Mouse (Mus musculus): ENCODE results near the gene Rcan2. TPM values are rescaled to one million over a fixed set of nuclear protein-coding genes. Genes with fewer than 3 reads are reported as not detected.

Gene Rcan2
- polyA plus RNA-seq, 1 experiment, result 3.1 TPM

DNA sequence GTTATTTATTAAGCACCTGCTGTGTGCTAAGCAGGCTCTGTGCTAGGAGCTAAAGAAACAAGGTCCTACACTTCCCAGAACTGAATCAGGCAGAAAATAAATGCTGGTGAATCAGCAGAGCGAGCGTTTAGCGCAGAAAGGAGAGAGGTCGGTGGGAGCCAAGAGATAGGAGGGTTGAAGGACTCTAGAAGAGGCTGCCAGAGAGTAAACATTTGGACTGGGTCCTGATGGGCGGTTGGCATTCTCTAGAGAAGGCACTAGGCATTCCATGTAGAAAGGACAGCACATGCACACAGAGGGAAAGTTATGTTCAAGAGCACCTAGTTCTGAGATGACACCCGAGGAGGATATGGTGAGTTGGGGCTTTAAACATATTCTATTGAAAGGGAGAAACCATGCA, 2.6 kb downstream of the Rcan2 start:
- Histone ChIP-seq H3K27ac (ENCODE audit: insufficient read depth, low read length) (no peak overlapping the region), H3K27me3 (ENCODE audit: control insufficient read depth, insufficient read depth, low read length, poor library complexity, severe bottlenecking) (no peaks in the 10 kb centered on the region; the same call in 1 of the 2 replicates), H3K9ac (ENCODE audit: low read depth, poor library complexity, severe bottlenecking) (no peak overlapping the region), H3K4me3 (ENCODE audit: low read depth, low read length) (no peak overlapping the region), H3K4me1 (ENCODE audit: control insufficient read depth, insufficient read depth, low read length) (no peaks in the 10 kb centered on the region), H3K36me3 (ENCODE audit: control insufficient read depth, insufficient read depth, low read length, poor library complexity, severe bottlenecking) (no peaks in the 10 kb centered on the region), H3K9me3 (replicated peaks; ENCODE audit: control insufficient read depth, insufficient read depth, low read length, poor library complexity, severe bottlenecking) (no peaks in the 10 kb centered on the region)
- no peak for TF ChIP-seq CTCF (IDR thresholded peaks at IDR 0.05; ENCODE audit: low read depth, low read length)
- no peak for TF ChIP-seq EP300 (IDR thresholded peaks at IDR 0.05; ENCODE audit: insufficient read depth, low read depth, low read length)
- TF ChIP-seq POLR2A (IDR thresholded peaks at IDR 0.05; ENCODE audit: insufficient read depth, low read length), result no peak

DNA sequence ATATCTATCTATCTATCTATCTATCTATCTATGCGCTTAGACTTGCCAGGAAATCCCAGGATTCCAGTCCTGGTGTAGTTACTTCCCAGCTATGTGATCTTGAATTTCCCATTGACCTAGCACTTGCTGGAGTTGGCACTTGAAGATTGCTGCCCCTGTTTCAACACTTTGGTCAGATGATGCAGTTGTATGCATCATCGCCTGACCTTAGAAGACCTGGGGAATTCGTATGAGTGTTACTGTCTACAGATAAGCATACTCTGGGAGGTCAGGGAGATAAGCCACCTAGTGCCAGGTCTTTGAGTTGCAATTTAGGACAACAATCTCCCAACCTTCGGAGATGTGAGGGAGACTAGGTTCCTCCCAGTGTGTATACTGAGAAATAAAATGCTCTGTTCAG, 5.7 kb downstream of the Rcan2 start:
- Histone ChIP-seq H3K4me3 (ENCODE audit: low read depth, low read length) (no peak overlapping the region), H3K9me3 (replicated peaks; ENCODE audit: control insufficient read depth, insufficient read depth, low read length, poor library complexity, severe bottlenecking) (no peaks in the 10 kb centered on the region), H3K9ac (ENCODE audit: low read depth, poor library complexity, severe bottlenecking) (no peak overlapping the region), H3K27me3 (ENCODE audit: control insufficient read depth, insufficient read depth, low read length, poor library complexity, severe bottlenecking) (no peaks in the 10 kb centered on the region; the same call in none of the 2 replicates), H3K27ac (ENCODE audit: insufficient read depth, low read length) (no peak overlapping the region), H3K4me1 (ENCODE audit: control insufficient read depth, insufficient read depth, low read length) (no peaks in the 10 kb centered on the region), H3K36me3 (ENCODE audit: control insufficient read depth, insufficient read depth, low read length, poor library complexity, severe bottlenecking) (no peaks in the 10 kb centered on the region)
- TF ChIP-seq EP300 (IDR thresholded peaks at IDR 0.05; ENCODE audit: insufficient read depth, low read depth, low read length), result no peak
- no peak for TF ChIP-seq CTCF (IDR thresholded peaks at IDR 0.05; ENCODE audit: low read depth, low read length)
- no peak for TF ChIP-seq POLR2A (IDR thresholded peaks at IDR 0.05; ENCODE audit: insufficient read depth, low read length)

DNA sequence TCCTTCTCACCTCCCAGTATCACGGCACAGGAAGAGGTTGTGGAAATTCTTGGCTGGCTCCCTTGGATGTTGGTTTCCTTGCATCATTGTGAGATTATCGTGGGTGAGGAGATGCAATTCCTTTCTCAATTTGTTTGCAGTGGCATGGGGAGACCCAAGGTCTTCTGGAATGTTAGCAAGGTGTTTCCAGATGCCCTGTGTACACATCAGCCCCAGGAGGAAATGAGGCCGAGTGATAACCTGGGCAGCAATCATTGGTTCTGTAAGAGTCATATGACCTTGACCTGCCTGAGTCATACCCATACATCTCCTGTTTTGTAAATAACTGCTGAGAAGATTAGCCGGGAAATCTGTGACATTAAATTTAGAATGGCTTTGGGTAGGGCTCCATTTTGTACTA, 10.3 kb downstream of the Rcan2 start:
- Histone ChIP-seq H3K9ac (ENCODE audit: low read depth, poor library complexity, severe bottlenecking) (no peak overlapping the region), H3K27ac (ENCODE audit: insufficient read depth, low read length) (no peak overlapping the region), H3K36me3 (ENCODE audit: control insufficient read depth, insufficient read depth, low read length, poor library complexity, severe bottlenecking) (no peaks in the 10 kb centered on the region), H3K9me3 (replicated peaks; ENCODE audit: control insufficient read depth, insufficient read depth, low read length, poor library complexity, severe bottlenecking) (no peaks in the 10 kb centered on the region), H3K4me1 (ENCODE audit: control insufficient read depth, insufficient read depth, low read length) (no peaks in the 10 kb centered on the region), H3K4me3 (ENCODE audit: low read depth, low read length) (no peak overlapping the region), H3K27me3 (ENCODE audit: control insufficient read depth, insufficient read depth, low read length, poor library complexity, severe bottlenecking) (no peaks in the 10 kb centered on the region; the same call in 1 of the 2 replicates)
- no peak for TF ChIP-seq EP300 (IDR thresholded peaks at IDR 0.05; ENCODE audit: insufficient read depth, low read depth, low read length)
- no peak for TF ChIP-seq POLR2A (IDR thresholded peaks at IDR 0.05; ENCODE audit: insufficient read depth, low read length)
- no peak for TF ChIP-seq CTCF (IDR thresholded peaks at IDR 0.05; ENCODE audit: low read depth, low read length)

DNA sequence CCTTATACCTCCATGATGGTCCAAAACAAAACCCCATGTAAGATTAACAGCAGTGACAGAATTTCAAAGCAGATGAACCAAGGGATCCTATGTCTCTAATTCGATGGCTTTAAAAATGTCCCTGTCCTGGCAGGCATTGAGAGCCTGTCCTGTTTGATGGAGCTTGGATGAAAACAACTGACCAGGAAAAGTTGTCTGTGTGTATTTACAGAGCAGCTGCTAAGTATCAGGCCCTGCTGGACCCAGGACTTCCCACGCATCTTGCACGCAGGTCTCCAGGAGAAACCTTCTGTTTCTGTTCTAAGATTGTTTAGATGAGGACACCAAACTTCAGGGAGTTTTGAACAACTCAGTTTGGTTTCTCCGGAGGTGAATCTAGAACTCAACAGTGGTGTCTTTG, 14.2 kb downstream of the Rcan2 start:
- Histone ChIP-seq H3K9me3 (replicated peaks; ENCODE audit: control insufficient read depth, insufficient read depth, low read length, poor library complexity, severe bottlenecking) (no peaks in the 10 kb centered on the region), H3K4me3 (ENCODE audit: low read depth, low read length) (no peak overlapping the region), H3K4me1 (ENCODE audit: control insufficient read depth, insufficient read depth, low read length) (no peaks in the 10 kb centered on the region), H3K9ac (ENCODE audit: low read depth, poor library complexity, severe bottlenecking) (no peak overlapping the region), H3K27ac (ENCODE audit: insufficient read depth, low read length) (no peak overlapping the region; the same call in 1 of the 2 replicates), H3K36me3 (ENCODE audit: control insufficient read depth, insufficient read depth, low read length, poor library complexity, severe bottlenecking) (no peaks in the 10 kb centered on the region), H3K27me3 (ENCODE audit: control insufficient read depth, insufficient read depth, low read length, poor library complexity, severe bottlenecking) (no peaks in the 10 kb centered on the region)
- no peak for TF ChIP-seq EP300 (IDR thresholded peaks at IDR 0.05; ENCODE audit: insufficient read depth, low read depth, low read length)
- no peak for TF ChIP-seq POLR2A (IDR thresholded peaks at IDR 0.05; ENCODE audit: insufficient read depth, low read length)
- no peak for TF ChIP-seq CTCF (IDR thresholded peaks at IDR 0.05; ENCODE audit: low read depth, low read length)

DNA sequence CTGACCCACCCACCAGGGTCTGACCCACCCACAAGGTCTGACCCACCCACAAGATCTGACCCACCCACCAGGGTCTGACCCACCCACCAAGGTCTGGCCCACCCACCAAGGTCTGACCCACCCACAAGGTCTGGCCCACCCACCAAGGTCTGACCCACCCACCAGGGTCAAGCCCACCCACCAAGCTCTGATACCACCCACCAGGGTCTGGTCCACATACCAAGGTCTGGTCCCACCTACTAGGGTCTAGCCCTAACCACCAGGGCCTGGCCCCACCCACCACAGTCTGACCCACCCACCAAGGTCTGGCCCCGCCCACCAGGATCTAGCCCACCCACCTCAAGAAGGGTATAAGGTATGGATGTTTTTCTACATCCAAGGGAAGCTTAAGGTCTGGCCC, 15.3 kb downstream of the Rcan2 start:
- no peaks in the 10 kb centered on the region for H3K36me3 ChIP-seq (ENCODE audit: control insufficient read depth, insufficient read depth, low read length, poor library complexity, severe bottlenecking)
- peak overlapping the region; percentile 95 for H3K27ac ChIP-seq (ENCODE audit: insufficient read depth, low read length)
- H3K9ac ChIP-seq (ENCODE audit: low read depth, poor library complexity, severe bottlenecking), result no peak overlapping the region
- H3K9me3 ChIP-seq (replicated peaks; ENCODE audit: control insufficient read depth, insufficient read depth, low read length, poor library complexity, severe bottlenecking), result no peaks in the 10 kb centered on the region
- no peak for TF ChIP-seq POLR2A (IDR thresholded peaks at IDR 0.05; ENCODE audit: insufficient read depth, low read length)
- no peak for TF ChIP-seq EP300 (IDR thresholded peaks at IDR 0.05; ENCODE audit: insufficient read depth, low read depth, low read length)
- TF ChIP-seq CTCF (IDR thresholded peaks at IDR 0.05; ENCODE audit: low read depth, low read length), result no peak
- no peaks in the 10 kb centered on the region for H3K4me1 ChIP-seq (ENCODE audit: control insufficient read depth, insufficient read depth, low read length)
- no peak overlapping the region for H3K4me3 ChIP-seq (ENCODE audit: low read depth, low read length)
- H3K27me3 ChIP-seq (ENCODE audit: control insufficient read depth, insufficient read depth, low read length, poor library complexity, severe bottlenecking), result no peaks in the 10 kb centered on the region

DNA sequence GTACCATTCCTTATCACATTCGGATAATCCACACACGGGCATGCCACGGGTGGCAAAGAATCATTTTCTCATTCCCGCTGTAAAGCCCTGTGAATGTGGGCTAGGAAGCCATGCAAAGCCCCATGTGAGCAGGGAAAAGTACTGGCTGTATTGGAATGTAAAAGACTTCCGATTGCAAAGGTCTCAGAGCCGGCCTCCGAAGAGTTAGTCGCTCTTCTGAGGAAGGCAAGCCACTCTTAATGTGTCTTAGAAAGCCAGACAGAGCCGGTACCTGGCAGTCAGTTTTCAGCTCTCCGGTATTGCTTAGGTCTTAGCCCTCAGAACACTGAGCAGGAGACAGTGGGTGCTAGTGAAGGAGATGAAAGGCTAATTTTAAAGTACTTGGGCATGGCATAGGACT, 16.0 kb downstream of the Rcan2 start:
- no peak for TF ChIP-seq EP300 (IDR thresholded peaks at IDR 0.05; ENCODE audit: insufficient read depth, low read depth, low read length)
- no peak for TF ChIP-seq CTCF (IDR thresholded peaks at IDR 0.05; ENCODE audit: low read depth, low read length)
- no peak for TF ChIP-seq POLR2A (IDR thresholded peaks at IDR 0.05; ENCODE audit: insufficient read depth, low read length)
- peak overlapping the region; percentile 95 for H3K27ac ChIP-seq (ENCODE audit: insufficient read depth, low read length)
- H3K4me1 ChIP-seq (ENCODE audit: control insufficient read depth, insufficient read depth, low read length), result no peaks in the 10 kb centered on the region
- H3K9me3 ChIP-seq (replicated peaks; ENCODE audit: control insufficient read depth, insufficient read depth, low read length, poor library complexity, severe bottlenecking), result no peaks in the 10 kb centered on the region
- H3K36me3 ChIP-seq (ENCODE audit: control insufficient read depth, insufficient read depth, low read length, poor library complexity, severe bottlenecking), result no peaks in the 10 kb centered on the region
- H3K9ac ChIP-seq (ENCODE audit: low read depth, poor library complexity, severe bottlenecking), result no peak overlapping the region
- H3K4me3 ChIP-seq (ENCODE audit: low read depth, low read length), result no peak overlapping the region
- no peaks in the 10 kb centered on the region for H3K27me3 ChIP-seq (ENCODE audit: control insufficient read depth, insufficient read depth, low read length, poor library complexity, severe bottlenecking)
